Mouse (Mus musculus): ENCODE results near the gene B4galt2. TPM values are rescaled to one million over a fixed set of nuclear protein-coding genes. Genes with fewer than 3 reads are reported as not detected.
A peak's percentile ranks its signal among the peaks of the same experiment; 100 is the strongest.

B4galt2 gene
- polyA plus RNA-seq, 1 experiment from 2014 or later: 67.7 TPM

DNA sequence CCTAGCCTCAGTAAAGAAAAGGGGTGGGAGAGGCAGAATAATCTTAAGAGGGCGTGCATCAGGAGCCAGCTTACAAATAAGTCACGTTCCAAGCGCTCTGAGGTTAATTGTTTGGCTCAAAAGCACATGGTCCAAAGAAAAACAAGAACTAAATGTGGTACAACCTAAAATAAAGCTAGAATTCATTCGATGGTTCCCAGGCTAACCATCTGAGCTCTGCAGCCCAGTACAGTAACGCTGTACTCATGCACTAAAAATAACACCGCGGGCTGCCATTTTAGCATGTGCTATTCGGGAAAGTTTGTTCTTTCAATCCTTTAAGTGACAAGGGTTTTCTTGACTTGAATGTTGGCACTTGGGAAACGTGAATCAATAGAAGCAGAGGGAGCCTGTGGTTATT lies 22.7 kb downstream of the B4galt2 start:
- H3K4me1 ChIP-seq: peaks cover 10% of the 10 kb centered on the region; the same call in 1 of the 2 replicates
- no peaks in the 10 kb centered on the region for H3K36me3 ChIP-seq (replicated peaks)
- H3K4me2 ChIP-seq: no peak overlapping the region
- 82% methylated on average over 9 of the region's 9 CpGs for WGBS
- no peaks in the 10 kb centered on the region for H3K27me3 ChIP-seq (replicated peaks)
- no peak overlapping the region for H3K9ac ChIP-seq
- H3K27ac ChIP-seq: no peak overlapping the region
- H3K4me3 ChIP-seq: no peak overlapping the region
- H3K9me3 ChIP-seq: no peaks in the 10 kb centered on the region
- no peak for ATAC-seq (replicated peaks)

DNA sequence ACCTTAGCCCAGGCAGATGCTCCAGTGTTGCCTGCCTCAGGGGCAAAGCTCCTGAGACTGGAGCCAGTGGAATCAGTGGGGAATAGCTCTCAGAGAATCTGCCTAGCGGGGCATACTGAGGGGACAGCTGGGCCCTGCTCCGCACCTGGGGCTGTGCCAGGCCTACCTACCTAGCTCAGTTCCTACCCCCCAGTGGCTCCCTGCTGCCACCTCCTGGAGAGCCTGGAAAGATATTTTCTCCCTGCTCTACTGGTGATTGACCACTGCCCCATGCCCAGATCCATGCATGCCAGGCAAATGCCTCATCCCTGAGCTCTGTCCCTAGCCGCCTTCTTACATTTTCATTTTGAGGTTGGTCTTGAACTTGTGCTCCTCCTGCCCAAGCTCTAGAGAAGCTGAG lies 24.5 kb downstream of the B4galt2 start:
- WGBS: 64% methylated on average over 3 of the region's 3 CpGs
- Histone ChIP-seq H3K9me3 (no peaks in the 10 kb centered on the region), H3K36me3 (replicated peaks) (no peaks in the 10 kb centered on the region), H3K9ac (no peak overlapping the region), H3K4me1 (peaks cover 10% of the 10 kb centered on the region; the same call in 1 of the 2 replicates), H3K27me3 (replicated peaks) (no peaks in the 10 kb centered on the region), H3K27ac (0 out of 2 replicates have a peak overlapping the region, but pooled peaks have one; percentile 8), H3K4me3 (no peak overlapping the region), H3K4me2 (no peak overlapping the region)
- ATAC-seq (replicated peaks): no peak

DNA sequence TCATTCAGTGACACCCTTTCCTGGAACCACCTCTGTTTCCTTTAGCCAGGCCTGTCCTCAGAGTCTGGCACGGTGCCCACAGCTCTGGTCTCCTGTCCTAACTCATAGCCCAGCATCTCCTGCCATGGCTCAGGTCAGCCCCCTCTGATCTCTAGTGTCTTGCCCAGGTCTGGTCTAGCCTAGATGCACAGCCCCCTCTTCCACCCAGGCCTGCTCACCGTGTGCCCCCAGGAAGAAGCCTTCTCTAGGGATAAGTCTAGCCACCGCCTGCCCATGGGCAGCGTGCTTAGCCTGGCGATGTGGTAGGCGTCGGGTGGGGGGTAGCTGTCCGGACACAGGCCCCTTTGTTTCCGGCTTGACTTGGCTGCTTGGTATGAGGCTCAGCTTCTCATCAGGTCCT lies 28.1 kb downstream of the B4galt2 start:
- no peak overlapping the region for H3K4me2 ChIP-seq
- no peaks in the 10 kb centered on the region for H3K9me3 ChIP-seq
- no peak overlapping the region for H3K9ac ChIP-seq
- H3K36me3 ChIP-seq (replicated peaks): no peaks in the 10 kb centered on the region
- H3K27ac ChIP-seq: peak overlapping the region; percentile 53; the same call in 1 of the 2 replicates
- no peak overlapping the region for H3K4me3 ChIP-seq
- no peaks in the 10 kb centered on the region for H3K27me3 ChIP-seq (replicated peaks)
- peak; percentile 27 for ATAC-seq (replicated peaks)
- 67% methylated on average over 9 of the region's 9 CpGs for WGBS
- H3K4me1 ChIP-seq: peaks cover 6% of the 10 kb centered on the region; the same call in 1 of the 2 replicates

DNA sequence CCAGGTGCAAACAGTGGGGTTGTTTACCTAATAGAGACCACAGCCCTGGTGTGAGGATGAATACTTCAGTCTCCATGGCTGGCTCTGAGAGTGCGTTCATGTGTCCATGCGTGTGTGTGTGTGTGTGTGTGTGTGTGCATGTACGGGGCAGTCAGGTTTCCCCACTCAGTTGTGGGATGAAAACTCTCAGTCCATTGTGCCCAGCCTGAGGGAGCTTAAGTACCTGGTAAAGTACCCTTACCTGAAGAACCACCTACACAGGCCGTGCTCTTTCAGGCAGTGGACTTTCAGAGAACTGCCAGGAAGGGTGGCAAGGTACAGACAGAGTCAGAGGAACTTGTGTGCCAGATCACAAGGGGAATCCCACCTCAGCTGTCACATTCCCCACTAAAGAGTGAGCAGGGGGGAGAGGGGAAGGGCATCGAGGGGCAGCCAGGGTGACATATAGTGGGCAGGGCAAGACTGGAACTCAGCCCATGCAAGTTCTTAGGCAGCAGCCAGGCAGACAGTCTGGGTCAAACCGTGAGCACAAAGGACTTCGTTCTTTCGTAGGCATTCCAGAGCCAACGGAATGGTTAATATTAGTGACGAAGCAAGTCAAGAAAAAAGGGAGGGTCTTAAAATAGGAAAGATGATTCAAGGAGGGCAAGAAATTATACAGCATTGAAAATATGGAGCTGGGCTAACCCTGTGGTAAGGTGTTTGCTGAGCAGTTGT lies 31.0 kb downstream of the B4galt2 start:
- no peak overlapping the region for H3K4me3 ChIP-seq
- 92% methylated on average over 10 of the region's 10 CpGs for WGBS
- H3K4me1 ChIP-seq: peaks cover 11% of the 10 kb centered on the region; the same call in 1 of the 2 replicates
- H3K9ac ChIP-seq: no peak overlapping the region
- ATAC-seq (replicated peaks): no peak
- no peak overlapping the region for H3K4me2 ChIP-seq
- no peaks in the 10 kb centered on the region for H3K27me3 ChIP-seq (replicated peaks)
- H3K36me3 ChIP-seq (replicated peaks): no peaks in the 10 kb centered on the region
- H3K9me3 ChIP-seq: no peaks in the 10 kb centered on the region
- H3K27ac ChIP-seq: no peak overlapping the region

DNA sequence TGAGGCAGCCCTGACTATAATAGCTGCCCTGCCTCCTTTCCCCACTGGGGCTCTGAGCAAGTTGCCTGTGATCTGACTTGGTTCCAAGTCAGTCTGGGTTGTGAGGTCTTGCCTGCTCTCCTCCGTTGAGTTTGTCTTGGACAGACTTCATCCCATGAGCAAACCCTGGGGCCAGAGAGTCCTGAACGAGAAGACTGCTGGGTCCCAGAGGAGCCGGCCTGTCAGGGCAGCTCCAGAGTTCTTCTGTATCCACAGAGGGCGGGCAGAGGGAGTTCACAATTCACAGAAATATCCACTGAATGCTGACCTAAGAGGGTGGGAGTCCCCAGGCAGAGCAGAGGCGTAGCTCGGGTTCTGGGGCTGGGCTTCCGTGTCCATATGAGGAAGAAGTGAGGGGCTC lies 32.4 kb downstream of the B4galt2 start:
- Histone ChIP-seq H3K4me3 (no peak overlapping the region), H3K9ac (no peak overlapping the region), H3K4me1 (peaks cover 11% of the 10 kb centered on the region; the same call in 1 of the 2 replicates), H3K4me2 (no peak overlapping the region), H3K27me3 (replicated peaks) (no peaks in the 10 kb centered on the region), H3K27ac (no peak overlapping the region), H3K9me3 (no peaks in the 10 kb centered on the region), H3K36me3 (replicated peaks) (no peaks in the 10 kb centered on the region)
- 78% methylated on average over 7 of the region's 7 CpGs for WGBS
- ATAC-seq (replicated peaks): no peak

DNA sequence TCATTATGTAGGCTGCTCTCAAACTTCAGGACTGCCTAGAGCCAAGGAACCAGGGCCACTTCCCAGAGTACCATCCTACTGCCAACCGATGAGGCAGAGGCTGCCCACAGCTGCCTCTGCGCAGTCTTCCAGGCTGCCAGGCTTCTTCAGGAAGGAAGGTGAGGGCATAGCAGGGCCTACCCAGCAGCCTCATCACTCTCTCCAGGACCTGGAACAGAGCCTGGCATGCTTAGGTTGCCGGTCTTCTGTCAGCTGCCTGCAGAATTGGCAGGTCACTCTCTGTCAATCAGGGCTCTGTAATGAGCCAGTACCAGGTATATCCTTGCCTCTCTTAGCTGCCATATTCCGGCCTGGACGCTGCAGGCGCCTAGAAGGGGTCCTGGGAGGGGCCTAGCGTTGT lies 33.1 kb downstream of the B4galt2 start:
- H3K4me2 ChIP-seq: no peak overlapping the region
- ATAC-seq (replicated peaks): no peak
- H3K9ac ChIP-seq: no peak overlapping the region
- 79% methylated on average over 7 of the region's 7 CpGs for WGBS
- H3K27ac ChIP-seq: no peak overlapping the region
- H3K27me3 ChIP-seq (replicated peaks): no peaks in the 10 kb centered on the region; the same call in 1 of the 2 replicates
- peaks cover 11% of the 10 kb centered on the region; the same call in 1 of the 2 replicates for H3K4me1 ChIP-seq
- no peaks in the 10 kb centered on the region for H3K36me3 ChIP-seq (replicated peaks)
- H3K9me3 ChIP-seq: no peaks in the 10 kb centered on the region
- no peak overlapping the region for H3K4me3 ChIP-seq

DNA sequence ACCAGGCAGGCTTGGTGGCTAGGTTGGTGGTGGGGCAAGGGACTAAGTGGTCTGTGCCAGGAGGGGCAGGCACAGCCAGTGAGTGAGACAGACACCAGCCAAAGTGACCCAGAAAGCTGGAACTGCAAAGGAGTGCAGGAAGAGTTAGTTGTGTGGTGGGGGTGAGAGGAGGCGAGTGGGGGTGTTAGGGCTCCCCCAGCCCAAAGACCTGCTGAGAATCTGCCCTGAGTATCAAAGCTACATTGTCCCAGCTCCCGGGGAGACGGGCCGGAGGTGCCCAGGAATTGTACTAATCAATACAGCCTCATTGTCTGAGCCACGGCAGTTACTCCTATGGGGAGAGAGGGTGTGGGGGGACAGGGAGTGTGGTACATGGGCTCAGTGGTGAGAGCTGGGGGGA lies 33.8 kb downstream of the B4galt2 start:
- H3K36me3 ChIP-seq (replicated peaks): no peaks in the 10 kb centered on the region
- ATAC-seq (replicated peaks): peak; percentile 70
- H3K4me2 ChIP-seq: no peak overlapping the region
- H3K4me3 ChIP-seq: no peak overlapping the region
- no peak overlapping the region for H3K9ac ChIP-seq
- H3K27ac ChIP-seq: no peak overlapping the region
- 13% methylated on average over 5 of the region's 5 CpGs for WGBS
- peaks cover 11% of the 10 kb centered on the region; the same call in 1 of the 2 replicates for H3K4me1 ChIP-seq
- H3K9me3 ChIP-seq: no peaks in the 10 kb centered on the region
- H3K27me3 ChIP-seq (replicated peaks): no peaks in the 10 kb centered on the region; the same call in 1 of the 2 replicates

DNA sequence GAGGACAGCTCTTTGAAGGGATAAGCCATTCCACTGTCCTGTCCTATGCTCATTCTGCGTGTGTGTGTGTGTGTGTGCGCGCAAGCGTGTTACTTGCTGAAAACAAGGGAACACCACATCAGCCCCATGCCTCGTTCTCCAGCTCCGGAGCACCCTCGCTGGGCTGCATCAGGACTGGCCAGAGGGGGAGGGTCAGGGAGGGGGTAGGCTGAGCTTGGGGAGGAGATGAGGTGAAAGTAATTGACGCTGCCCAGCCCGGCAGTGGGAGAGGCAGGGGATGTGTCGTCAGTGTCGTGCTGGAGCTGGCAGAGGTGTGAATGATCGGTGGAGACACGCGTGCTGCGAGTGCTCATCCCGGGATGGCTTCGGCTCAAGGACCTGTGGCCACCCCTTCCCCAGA lies 34.2 kb downstream of the B4galt2 start:
- Histone ChIP-seq H3K9me3 (no peaks in the 10 kb centered on the region), H3K4me1 (peaks cover 11% of the 10 kb centered on the region; the same call in 1 of the 2 replicates), H3K27ac (no peak overlapping the region), H3K4me3 (no peak overlapping the region), H3K27me3 (replicated peaks) (no peaks in the 10 kb centered on the region; the same call in 1 of the 2 replicates), H3K4me2 (no peak overlapping the region), H3K36me3 (replicated peaks) (no peaks in the 10 kb centered on the region), H3K9ac (no peak overlapping the region)
- peak; percentile 12; the same call in 1 of the 2 replicates for ATAC-seq (replicated peaks)
- WGBS: 53% methylated on average over 17 of the region's 17 CpGs

DNA sequence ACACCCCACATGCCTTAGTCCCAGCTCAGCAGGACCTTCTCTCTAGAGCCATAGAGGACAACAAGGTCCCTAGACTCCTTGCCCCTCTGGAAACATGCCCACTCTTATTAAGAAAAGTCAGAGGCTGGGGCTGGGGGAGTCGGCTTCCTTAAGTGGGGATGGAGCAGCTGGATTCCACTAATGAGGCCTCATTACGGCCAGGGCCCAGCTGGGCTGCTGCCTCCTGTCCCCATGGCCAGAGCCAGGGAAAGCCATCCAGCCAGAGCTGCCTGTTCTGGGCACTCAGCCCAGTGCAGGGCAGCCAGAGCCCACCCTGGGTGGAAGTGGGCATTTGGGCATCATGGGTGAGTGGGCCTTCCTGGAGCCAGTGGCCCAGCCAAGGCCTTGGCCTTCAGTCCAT lies 36.3 kb downstream of the B4galt2 start:
- WGBS: 41% methylated on average over 2 of the region's 2 CpGs
- H3K27ac ChIP-seq: no peak overlapping the region

DNA sequence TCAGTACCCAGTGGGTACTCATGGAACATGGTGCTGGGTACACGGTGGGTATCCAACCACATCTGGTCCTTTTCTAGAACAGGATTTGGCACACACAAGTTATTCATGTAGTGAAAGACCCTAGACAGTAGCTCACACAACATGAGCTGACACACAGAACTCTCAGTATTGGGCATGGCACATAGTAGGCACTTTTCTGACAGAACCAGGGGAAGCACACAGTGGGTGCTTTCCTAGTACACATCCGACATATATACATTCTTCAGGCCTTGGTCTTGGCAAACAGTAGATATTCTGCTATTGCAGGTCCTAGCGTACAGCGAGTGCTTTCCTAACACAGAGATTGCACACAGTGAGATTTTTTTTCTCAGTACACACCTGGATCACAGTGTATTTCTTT lies 37.0 kb downstream of the B4galt2 start:
- no peak overlapping the region for H3K4me2 ChIP-seq
- no peak overlapping the region for H3K4me3 ChIP-seq
- H3K9me3 ChIP-seq: no peaks in the 10 kb centered on the region
- no peaks in the 10 kb centered on the region; the same call in 1 of the 2 replicates for H3K27me3 ChIP-seq (replicated peaks)
- peaks cover 11% of the 10 kb centered on the region; the same call in 1 of the 2 replicates for H3K4me1 ChIP-seq
- no peaks in the 10 kb centered on the region for H3K36me3 ChIP-seq (replicated peaks)
- H3K9ac ChIP-seq: no peak overlapping the region
- no peak for ATAC-seq (replicated peaks)
- no peak overlapping the region for H3K27ac ChIP-seq
- WGBS: 97% methylated on average over 4 of the region's 4 CpGs

More for the DNA sequence above, 36.3 kb downstream of the B4galt2 start:
- no peak for ATAC-seq (replicated peaks)
- no peaks in the 10 kb centered on the region for H3K9me3 ChIP-seq
- H3K9ac ChIP-seq: no peak overlapping the region
- H3K4me2 ChIP-seq: no peak overlapping the region
- peaks cover 11% of the 10 kb centered on the region; the same call in 1 of the 2 replicates for H3K4me1 ChIP-seq
- H3K4me3 ChIP-seq: no peak overlapping the region
- H3K27me3 ChIP-seq (replicated peaks): no peaks in the 10 kb centered on the region; the same call in 1 of the 2 replicates
- H3K36me3 ChIP-seq (replicated peaks): no peaks in the 10 kb centered on the region

DNA sequence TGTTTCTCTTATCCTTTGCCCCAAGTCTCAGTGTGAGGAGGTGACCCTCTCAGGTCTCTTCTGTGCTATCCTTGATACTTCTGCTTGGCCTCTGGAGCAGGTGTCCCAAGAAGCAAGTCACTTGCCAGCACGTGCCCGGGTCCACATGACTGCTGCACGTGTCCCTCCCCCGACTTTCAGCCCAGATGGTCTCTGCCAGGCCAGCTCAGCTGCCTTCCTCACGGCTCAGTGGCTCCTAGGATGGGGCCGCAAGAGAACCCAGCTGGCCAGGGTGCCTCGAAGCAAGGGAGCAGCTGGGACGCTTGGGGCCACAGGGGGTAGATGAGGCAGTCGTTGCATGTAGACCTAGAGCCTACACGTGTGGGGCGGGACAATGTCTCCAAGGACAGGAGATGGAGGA lies 38.0 kb downstream of the B4galt2 start:
- H3K4me3 ChIP-seq: no peak overlapping the region
- H3K9me3 ChIP-seq: no peaks in the 10 kb centered on the region
- no peaks in the 10 kb centered on the region for H3K36me3 ChIP-seq (replicated peaks)
- no peak for ATAC-seq (replicated peaks)
- H3K4me2 ChIP-seq: no peak overlapping the region
- 66% methylated on average over 11 of the region's 11 CpGs for WGBS
- no peak overlapping the region for H3K27ac ChIP-seq
- H3K27me3 ChIP-seq (replicated peaks): no peaks in the 10 kb centered on the region; the same call in 1 of the 2 replicates
- H3K9ac ChIP-seq: no peak overlapping the region
- peaks cover 10% of the 10 kb centered on the region; the same call in 1 of the 2 replicates for H3K4me1 ChIP-seq

DNA sequence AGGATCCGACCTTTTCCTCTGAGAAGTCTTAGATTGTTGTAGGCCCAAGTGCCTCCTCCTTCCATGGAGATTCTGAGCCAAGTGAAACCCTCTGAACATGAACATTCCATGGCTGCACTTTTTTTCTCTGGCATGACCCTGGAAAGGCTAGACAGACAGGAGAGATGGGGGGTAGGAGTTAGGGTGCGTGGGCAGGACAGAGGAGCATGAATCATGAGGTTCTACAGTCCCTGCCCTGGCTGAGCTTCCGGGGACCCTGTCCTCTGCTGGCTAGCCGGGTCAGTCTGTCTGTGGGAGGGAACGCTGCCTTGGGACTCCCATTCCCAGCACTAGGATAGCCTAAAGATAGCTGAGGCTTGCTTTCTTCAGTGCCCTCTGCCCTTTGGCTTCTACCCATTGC lies 38.8 kb downstream of the B4galt2 start:
- Histone ChIP-seq H3K36me3 (replicated peaks) (no peaks in the 10 kb centered on the region), H3K4me2 (no peak overlapping the region), H3K9ac (no peak overlapping the region), H3K4me1 (peaks cover 6% of the 10 kb centered on the region; the same call in 1 of the 2 replicates), H3K4me3 (no peak overlapping the region), H3K27ac (no peak overlapping the region), H3K27me3 (replicated peaks) (no peaks in the 10 kb centered on the region; the same call in 1 of the 2 replicates), H3K9me3 (no peaks in the 10 kb centered on the region)
- WGBS: 85% methylated on average over 5 of the region's 5 CpGs
- ATAC-seq (replicated peaks): no peak

DNA sequence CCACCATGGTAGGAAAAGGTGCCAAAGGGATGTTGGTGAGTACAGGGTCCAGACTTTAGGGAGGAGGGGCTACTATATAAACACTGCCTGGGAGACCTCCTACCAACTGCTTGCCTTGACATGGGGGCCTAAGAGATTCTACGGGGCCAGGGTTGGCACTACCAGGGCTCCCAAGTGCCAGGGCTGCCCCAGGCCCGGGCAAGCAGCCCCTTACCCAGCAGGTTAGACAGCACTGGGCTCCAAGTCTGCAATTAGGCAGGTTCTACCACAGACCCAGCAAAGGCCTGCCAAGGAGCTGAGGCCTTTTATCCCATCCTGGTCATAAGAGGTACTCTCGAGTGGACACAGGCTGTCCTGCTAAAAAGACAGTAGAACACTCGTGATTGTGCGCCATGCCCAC lies 40.2 kb downstream of the B4galt2 start:
- Histone ChIP-seq H3K9me3 (no peaks in the 10 kb centered on the region), H3K4me3 (no peak overlapping the region), H3K4me1 (no peaks in the 10 kb centered on the region), H3K27me3 (replicated peaks) (no peaks in the 10 kb centered on the region; the same call in 1 of the 2 replicates), H3K9ac (no peak overlapping the region), H3K36me3 (replicated peaks) (no peaks in the 10 kb centered on the region), H3K27ac (no peak overlapping the region), H3K4me2 (no peak overlapping the region)
- 84% methylated on average over 5 of the region's 5 CpGs for WGBS
- no peak for ATAC-seq (replicated peaks)

Measured in midbrain, embryonic 15.5 days (tissue).